Comparison of ENCODE assay signal across 20 mouse cellular contexts in the genomic region with DNA sequence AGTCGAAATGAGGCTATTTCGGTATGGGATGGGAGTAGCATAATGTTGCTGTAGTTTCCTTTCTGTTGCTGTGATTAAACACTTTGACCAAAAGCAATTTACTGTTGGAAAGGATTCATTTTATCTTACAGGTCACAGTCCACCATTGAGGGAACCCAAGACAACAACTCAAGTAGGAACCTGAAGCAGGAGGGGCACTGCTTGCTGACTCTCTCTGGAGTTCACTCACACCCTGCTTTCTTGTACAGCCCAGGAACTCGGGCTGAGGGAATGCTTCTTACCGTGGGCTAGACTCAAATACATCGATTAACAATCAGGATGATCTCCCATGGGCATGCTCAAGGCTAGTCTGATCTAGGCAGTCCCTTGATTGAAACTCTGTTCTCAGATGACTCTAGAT. TPM values are rescaled to one million over a fixed set of nuclear protein-coding genes. Genes with fewer than 3 reads are reported as not detected.
DNase-seq lines count a peak whose midpoint lies in the region; ATAC-seq and TF ChIP-seq lines count a peak whose summit lies in the region.
"Had no signal": no experiment of that assay in that cellular context is flagged by ENCODE, and none has a peak within 500 bp of the region (broad histone marks: within the 10 kb centered on the region; RNA-seq: fewer than 3 reads in every experiment).

No protein-coding gene starts in this region.

- H3K4me3 ChIP-seq in heart, embryonic 12.5 days, result no peak overlapping the region
- H3K4me3 ChIP-seq in heart, postnatal 0 days (ENCODE audit: low read depth, low read length), result no peak overlapping the region
- no peak overlapping the region; a peak in 1 of 4 replicates for H3K4me3 ChIP-seq in MEL (ENCODE audit: control insufficient read depth in 1 of 2, insufficient read depth in 1 of 2, low read depth in 2 of 2, low read length in 2 of 2)
- H3K4me3 ChIP-seq in intestine, postnatal 0 days (ENCODE audit: low read depth, low read length), result no peak overlapping the region
- H3K4me3 ChIP-seq in lung, postnatal 0 days (ENCODE audit: low read depth, low read length), result no peak overlapping the region
- H3K4me3 ChIP-seq: embryonic facial prominence, embryonic 12.5 days; forebrain, embryonic 15.5 days; hindbrain, embryonic 13.5 days had no signal

- 71% methylated on average over 5 of the region's 5 CpGs for WGBS in heart, embryonic 12.5 days
- 74% methylated on average over 5 of the region's 5 CpGs for WGBS in heart, postnatal 0 days
- WGBS in intestine, postnatal 0 days, result 60% methylated on average over 5 of the region's 5 CpGs
- WGBS in lung, postnatal 0 days, result 82% methylated on average over 5 of the region's 5 CpGs

- H3K9me3 ChIP-seq in heart, embryonic 12.5 days (replicated peaks), result 0 out of 2 replicates have a peak, but pooled peaks cover 8% of the 10 kb centered on the region
- H3K9me3 ChIP-seq in heart, postnatal 0 days (replicated peaks; ENCODE audit: control insufficient read depth, low read length), result no peaks in the 10 kb centered on the region
- H3K9me3 ChIP-seq in MEL (replicated peaks; ENCODE audit: insufficient read depth, low read length), result no peaks in the 10 kb centered on the region
- H3K9me3 ChIP-seq in intestine, postnatal 0 days (ENCODE audit: control insufficient read depth), result no peaks in the 10 kb centered on the region
- H3K9me3 ChIP-seq in lung, postnatal 0 days (ENCODE audit: low read length), result no peaks in the 10 kb centered on the region
- H3K9me3 ChIP-seq: embryonic facial prominence, embryonic 12.5 days; forebrain, embryonic 15.5 days; hindbrain, embryonic 13.5 days had no signal

- TF ChIP-seq RAD21 in MEL (IDR thresholded peaks at IDR 0.05; ENCODE audit: low read depth, low read length), result no peak

- intact Hi-C loops in heart, postnatal 14 days (cut with DNase I), result no loop called here

- no peak overlapping the region for H3K9ac ChIP-seq in heart, embryonic 12.5 days
- no peak overlapping the region for H3K9ac ChIP-seq in heart, postnatal 0 days (replicated peaks; ENCODE audit: low read depth, low read length)
- no peak overlapping the region for H3K9ac ChIP-seq in MEL (ENCODE audit: control insufficient read depth, low read depth, low read length, poor library complexity, severe bottlenecking)
- no peak overlapping the region for H3K9ac ChIP-seq in intestine, postnatal 0 days (ENCODE audit: low read depth, low read length)
- H3K9ac ChIP-seq in lung, postnatal 0 days (replicated peaks; ENCODE audit: low read depth), result no peak overlapping the region
- H3K9ac ChIP-seq: embryonic facial prominence, embryonic 12.5 days; forebrain, embryonic 15.5 days; hindbrain, embryonic 13.5 days had no signal

- H3K4me2 ChIP-seq in heart, embryonic 12.5 days, result no peak overlapping the region
- no peak overlapping the region for H3K4me2 ChIP-seq in heart, postnatal 0 days (ENCODE audit: low read depth, low read length)
- no peak overlapping the region; the same call in 1 of the 2 replicates for H3K4me2 ChIP-seq in intestine, postnatal 0 days (replicated peaks; ENCODE audit: low read depth)
- H3K4me2 ChIP-seq in lung, postnatal 0 days (replicated peaks; ENCODE audit: low read depth, low read length), result no peak overlapping the region
- H3K4me2 ChIP-seq: embryonic facial prominence, embryonic 12.5 days; forebrain, embryonic 15.5 days; hindbrain, embryonic 13.5 days had no signal

- ATAC-seq in heart, embryonic 12.5 days (ENCODE audit: insufficient number of reproducible peaks, low FRiP score), result no peak
- no peak for ATAC-seq in heart, postnatal 0 days (ENCODE audit: insufficient read depth, low read depth)
- peak; percentile 67; the same call in 1 of the 2 replicates for ATAC-seq in intestine, postnatal 0 days
- no peak for ATAC-seq in lung, postnatal 0 days
- ATAC-seq: forebrain, embryonic 15.5 days; hindbrain, postnatal 0 days had no signal

- H3K27me3 ChIP-seq in heart, embryonic 12.5 days (replicated peaks), result no peaks in the 10 kb centered on the region
- H3K27me3 ChIP-seq in heart, postnatal 0 days (ENCODE audit: control insufficient read depth, insufficient read depth, low read length), result no peaks in the 10 kb centered on the region
- no peaks in the 10 kb centered on the region for H3K27me3 ChIP-seq in MEL (ENCODE audit: control insufficient read depth in 1 of 2, insufficient read depth in 2 of 2, low read length in 2 of 2)
- H3K27me3 ChIP-seq in intestine, postnatal 0 days (replicated peaks; ENCODE audit: control insufficient read depth, insufficient read depth, low read length), result no peaks in the 10 kb centered on the region
- H3K27me3 ChIP-seq in lung, postnatal 0 days (replicated peaks; ENCODE audit: insufficient read depth, low read length), result no peaks in the 10 kb centered on the region
- H3K27me3 ChIP-seq: embryonic facial prominence, embryonic 12.5 days; forebrain, embryonic 15.5 days; hindbrain, embryonic 13.5 days had no signal

- TF ChIP-seq CTCF in heart, postnatal 0 days (IDR thresholded peaks at IDR 0.05; ENCODE audit: low read depth), result no peak
- no peak for TF ChIP-seq CTCF in MEL (IDR thresholded peaks at IDR 0.05 in 2 of 3, conservative IDR thresholded peaks at IDR 0.05 in 1 of 3; ENCODE audit: control insufficient read depth in 1 of 3, insufficient read depth in 1 of 3, low read depth in 2 of 3, low read length in 3 of 3, poor library complexity in 1 of 3, severe bottlenecking in 1 of 3)
- TF ChIP-seq CTCF in intestine, postnatal 0 days (IDR thresholded peaks at IDR 0.05; ENCODE audit: low read depth), result no peak
- no peak for TF ChIP-seq CTCF in lung, postnatal 0 days (IDR thresholded peaks at IDR 0.05)

- peaks cover 9% of the 10 kb centered on the region for H3K4me1 ChIP-seq in heart, embryonic 12.5 days (replicated peaks)
- peaks cover 16% of the 10 kb centered on the region; the same call in 1 of the 2 replicates for H3K4me1 ChIP-seq in heart, postnatal 0 days (ENCODE audit: control insufficient read depth, insufficient read depth)
- no peaks in the 10 kb centered on the region; a peak in 1 of 4 replicates for H3K4me1 ChIP-seq in MEL (ENCODE audit: control insufficient read depth in 1 of 2, insufficient read depth in 2 of 2, low read length in 2 of 2)
- H3K4me1 ChIP-seq in intestine, postnatal 0 days (replicated peaks; ENCODE audit: control insufficient read depth, insufficient read depth, low read length), result peaks cover 11% of the 10 kb centered on the region; the same call in 1 of the 2 replicates
- H3K4me1 ChIP-seq in lung, postnatal 0 days (ENCODE audit: insufficient read depth, low read depth, low read length), result no peaks in the 10 kb centered on the region
- H3K4me1 ChIP-seq: embryonic facial prominence, embryonic 12.5 days; forebrain, embryonic 15.5 days; hindbrain, embryonic 13.5 days had no signal

- no peaks in the 10 kb centered on the region for H3K79me2 ChIP-seq in MEL (ENCODE audit: control insufficient read depth, insufficient read depth, low read length, poor library complexity)

- H3K27ac ChIP-seq in heart, embryonic 12.5 days (ENCODE audit: poor library complexity, severe bottlenecking), result peak overlapping the region; percentile 30; the same call in 1 of the 2 replicates
- H3K27ac ChIP-seq in heart, postnatal 0 days (ENCODE audit: low read depth), result peak overlapping the region; percentile 52; the same call in 1 of the 2 replicates
- peak overlapping the region; percentile 23; the same call in 1 of the 2 replicates for H3K27ac ChIP-seq in MEL (ENCODE audit: control insufficient read depth, low read depth, low read length)
- H3K27ac ChIP-seq in intestine, postnatal 0 days (ENCODE audit: low read depth, low read length), result peak overlapping the region; percentile 71
- H3K27ac ChIP-seq in lung, postnatal 0 days (ENCODE audit: low read length), result no peak overlapping the region
- H3K27ac ChIP-seq: embryonic facial prominence, embryonic 12.5 days; forebrain, embryonic 15.5 days; hindbrain, embryonic 13.5 days; hindbrain, postnatal 0 days had no signal

- no peak for TF ChIP-seq POLR2A in MEL (IDR thresholded peaks at IDR 0.05; ENCODE audit: control insufficient read depth in 1 of 2, insufficient read depth in 1 of 2, low read depth in 1 of 2, low read length in 2 of 2, poor library complexity in 1 of 2)

- H3K36me3 ChIP-seq in heart, embryonic 12.5 days, result no peaks in the 10 kb centered on the region
- no peaks in the 10 kb centered on the region for H3K36me3 ChIP-seq in heart, postnatal 0 days (replicated peaks; ENCODE audit: control insufficient read depth, insufficient read depth, low read length)
- no peaks in the 10 kb centered on the region for H3K36me3 ChIP-seq in MEL (ENCODE audit: control insufficient read depth in 1 of 2, insufficient read depth in 2 of 2, low read length in 2 of 2)
- H3K36me3 ChIP-seq in intestine, postnatal 0 days (ENCODE audit: control insufficient read depth, insufficient read depth), result no peaks in the 10 kb centered on the region
- no peaks in the 10 kb centered on the region for H3K36me3 ChIP-seq in lung, postnatal 0 days (ENCODE audit: insufficient read depth, low read length)
- H3K36me3 ChIP-seq: embryonic facial prominence, embryonic 12.5 days; forebrain, embryonic 15.5 days; hindbrain, embryonic 13.5 days had no signal

- TF ChIP-seq EP300 in heart, postnatal 0 days (IDR thresholded peaks at IDR 0.05; ENCODE audit: low read depth), result no peak
- no peak for TF ChIP-seq EP300 in MEL (IDR thresholded peaks at IDR 0.05; ENCODE audit: low read depth in 1 of 2, low read length in 2 of 2)
- TF ChIP-seq EP300 in lung, postnatal 0 days (IDR thresholded peaks at IDR 0.05), result no peak

- no peak for DNase-seq in heart, adult 9 months (ENCODE audit: low spot score in 2 of 2)
- no peak for DNase-seq in heart, postnatal 0 days (ENCODE audit: low spot score)
- no peak for DNase-seq in heart, postnatal 14 days
- no peak for DNase-seq in MEL (ENCODE audit: low read depth, low spot score)
- no peak for DNase-seq in layer of hippocampus, adult 9-10 months (ENCODE audit: low spot score)
- no peak for DNase-seq in lung, postnatal 0 days (ENCODE audit: low spot score)
- DNase-seq: cerebellum, adult 11 months; cerebellum, adult 9-10 months; cerebellum, postnatal 25 days; gastrocnemius, postnatal 36 days had no signal

TF ChIP-seq in MEL, 35 proteins besides CTCF, POLR2A, EP300 and RAD21 (continues in another document):
- TF ChIP-seq KAT2A (conservative IDR thresholded peaks at IDR 0.05; ENCODE audit: low read depth, low read length) (no peak), POLR2AphosphoS5 (IDR thresholded peaks at IDR 0.05; ENCODE audit: borderline replicate concordance, low read depth, low read length) (no peak), ELF1 (IDR thresholded peaks at IDR 0.05; ENCODE audit: low read depth, low read length) (no peak)

RNA-seq across cellular contexts. Expression of a gene that starts 14.1 kb away (rescaled TPM):
- 2.2 and 2.6 TPM in 2 replicates for polyA plus RNA-seq in heart, embryonic 12.5 days (2016; fragmentation: Nextera tagmentation; extraction: Ambion mirVana)
- total RNA-seq in heart, postnatal 0 days (2014; rRNA removed; ENCODE audit: low replicate concordance), result 0.27 and 1.1 TPM in 2 replicates
- 0.62 and 1.1 TPM in 2 replicates for polyA plus RNA-seq in heart, postnatal 0 days (2015; fragmentation: Nextera tagmentation; extraction: Ambion mirVana)
- 1 to 10 TPM in 1 of 2 experiments, under 1 TPM in 1; 0.46 to 1.1 TPM for total RNA-seq in heart, postnatal 14 days (2021)
- total RNA-seq in MEL (2012; rRNA removed), result not detected in 2 replicates
- not detected for polyA plus RNA-seq in MEL (2012; ENCODE audit: insufficient read depth in 1 of 2, insufficient read length in 2 of 2, low read depth in 1 of 2, low replicate concordance in 2 of 2, missing spikeins in 1 of 2)
- 6.8 TPM in 2 replicates for polyA plus RNA-seq in intestine, postnatal 0 days (2015; fragmentation: Nextera tagmentation; extraction: Ambion mirVana)
- polyA plus RNA-seq in lung, postnatal 0 days (2015; fragmentation: Nextera tagmentation; extraction: Ambion mirVana), result 3.7 and 5.4 TPM in 2 replicates
- total RNA-seq: CH12.LX; gastrocnemius, adult 8-10 months; gastrocnemius, postnatal 36 days; hematopoietic stem cell, adult 5-6 weeks had no signal
- polyA plus RNA-seq: embryonic facial prominence, embryonic 12.5 days; forebrain, embryonic 11.5 days; forebrain, embryonic 15.5 days had no signal
